In genomic region chr6:124767920-124768703, GRCm38 (mm10) we compare ENCODE assay signal across 7 mouse cellular contexts. TPM values are rescaled to one million over a fixed set of nuclear protein-coding genes. Genes with fewer than 3 reads are reported as not detected.
DNase-seq lines count a peak whose midpoint lies in the region; ATAC-seq and TF ChIP-seq lines count a peak whose summit lies in the region.

No protein-coding gene starts in this region.

- no peak for TF ChIP-seq POLR2A in lung, adult 2 months (IDR thresholded peaks at IDR 0.05; ENCODE audit: borderline replicate concordance, extremely low read depth, low read depth, low read length)

- no peak for TF ChIP-seq CTCF in lung, embryonic 14.5 days (IDR thresholded peaks at IDR 0.05; ENCODE audit: low read depth)
- no peak for TF ChIP-seq CTCF in lung, adult 2 months (IDR thresholded peaks at IDR 0.05; ENCODE audit: insufficient read depth, low read length)

- ATAC-seq in lung, embryonic 14.5 days (ENCODE audit: insufficient read depth): peak; percentile 28; the same call in 1 of the 2 replicates
- peak; percentile 11 for ATAC-seq in activated CD4-positive, CD25-positive, alpha-beta regulatory T cell, adult 4 months
- peak; percentile 41; the same call in 1 of the 2 replicates for ATAC-seq in embryonic facial prominence, embryonic 11.5 days (replicated peaks; ENCODE audit: insufficient number of reproducible peaks, low FRiP score, low TSS enrichment, low read depth)
- ATAC-seq in intestine, embryonic 14.5 days (replicated peaks; ENCODE audit: low FRiP score, low TSS enrichment, low read depth): 0 out of 2 replicates have a peak, but pooled peaks have one; percentile 9
- peak; percentile 24 for ATAC-seq in midbrain, embryonic 15.5 days (replicated peaks)

- H3K36me3 ChIP-seq in lung, embryonic 14.5 days (ENCODE audit: insufficient read depth): no peaks in the 10 kb centered on the region
- H3K36me3 ChIP-seq in embryonic facial prominence, embryonic 11.5 days (replicated peaks; ENCODE audit: control insufficient read depth, insufficient read depth, low read depth, low read length): no peaks in the 10 kb centered on the region
- no peaks in the 10 kb centered on the region for H3K36me3 ChIP-seq in intestine, embryonic 14.5 days (ENCODE audit: control insufficient read depth, insufficient read depth, low read length)
- H3K36me3 ChIP-seq in midbrain, embryonic 15.5 days (replicated peaks): no peaks in the 10 kb centered on the region

- DNase-seq in lung, embryonic 14.5 days: peak; percentile 31
- DNase-seq in lung, adult 2 months: no peak
- DNase-seq in embryonic facial prominence, embryonic 11.5 days (ENCODE audit: low spot score): no peak
- DNase-seq in intestine, embryonic 14.5 days (ENCODE audit: low spot score): no peak
- no peak for DNase-seq in urinary bladder, postnatal 14 days (ENCODE audit: low spot score)

- peak overlapping the region; percentile 81 for H3K4me2 ChIP-seq in lung, embryonic 14.5 days
- peak overlapping the region; percentile 88 for H3K4me2 ChIP-seq in embryonic facial prominence, embryonic 11.5 days (ENCODE audit: low read depth, low read length)
- H3K4me2 ChIP-seq in intestine, embryonic 14.5 days (ENCODE audit: low read length): peak overlapping the region; percentile 95
- H3K4me2 ChIP-seq in midbrain, embryonic 15.5 days: peak overlapping the region; percentile 81

- H3K9ac ChIP-seq in lung, embryonic 14.5 days: no peak overlapping the region
- no peak overlapping the region for H3K9ac ChIP-seq in embryonic facial prominence, embryonic 11.5 days (replicated peaks; ENCODE audit: low read length)
- no peak overlapping the region; the same call in 1 of the 2 replicates for H3K9ac ChIP-seq in intestine, embryonic 14.5 days (ENCODE audit: low read length)
- H3K9ac ChIP-seq in midbrain, embryonic 15.5 days: peak overlapping the region; percentile 60; the same call in 1 of the 2 replicates

- no peaks in the 10 kb centered on the region for H3K9me3 ChIP-seq in lung, embryonic 14.5 days (ENCODE audit: low read depth, low read length)
- H3K9me3 ChIP-seq in embryonic facial prominence, embryonic 11.5 days (replicated peaks; ENCODE audit: control insufficient read depth, low read length): no peaks in the 10 kb centered on the region
- H3K9me3 ChIP-seq in intestine, embryonic 14.5 days (ENCODE audit: control insufficient read depth, low read length): no peaks in the 10 kb centered on the region
- H3K9me3 ChIP-seq in midbrain, embryonic 15.5 days: no peaks in the 10 kb centered on the region

- WGBS in lung, embryonic 14.5 days: 24% methylated on average over 19 of the region's 19 CpGs
- 42% methylated on average over 19 of the region's 19 CpGs for WGBS in lung, adult 2 months
- WGBS in embryonic facial prominence, embryonic 11.5 days: 25% methylated on average over 19 of the region's 19 CpGs
- 30% methylated on average over 19 of the region's 19 CpGs for WGBS in intestine, embryonic 14.5 days
- 21% methylated on average over 17 of the region's 19 CpGs for WGBS in midbrain, embryonic 15.5 days

- 0 out of 2 replicates have a peak, but pooled peaks cover 3% of the 10 kb centered on the region for H3K4me1 ChIP-seq in lung, embryonic 14.5 days (ENCODE audit: insufficient read depth)
- H3K4me1 ChIP-seq in lung, adult 2 months (ENCODE audit: control insufficient read depth, insufficient read depth, low read length): no peaks in the 10 kb centered on the region
- H3K4me1 ChIP-seq in embryonic facial prominence, embryonic 11.5 days (ENCODE audit: control insufficient read depth, insufficient read depth, low read length): peaks cover 4% of the 10 kb centered on the region
- peaks cover 8% of the 10 kb centered on the region for H3K4me1 ChIP-seq in intestine, embryonic 14.5 days (replicated peaks; ENCODE audit: control insufficient read depth, insufficient read depth, low read length)
- peaks cover 27% of the 10 kb centered on the region for H3K4me1 ChIP-seq in midbrain, embryonic 15.5 days

- H3K27ac ChIP-seq in lung, embryonic 14.5 days (ENCODE audit: low read depth): no peak overlapping the region
- H3K27ac ChIP-seq in embryonic facial prominence, embryonic 11.5 days (replicated peaks; ENCODE audit: low read depth, low read length): no peak overlapping the region
- no peak overlapping the region for H3K27ac ChIP-seq in intestine, embryonic 14.5 days (ENCODE audit: low read depth)
- peak overlapping the region; percentile 67 for H3K27ac ChIP-seq in midbrain, embryonic 15.5 days

- H3K4me3 ChIP-seq in lung, embryonic 14.5 days (ENCODE audit: low read depth, low read length): peak overlapping the region; percentile 51
- no peak overlapping the region for H3K4me3 ChIP-seq in lung, adult 2 months (replicated peaks; ENCODE audit: extremely low read depth, low read depth, low read length)
- peak overlapping the region; percentile 9; the same call in 1 of the 2 replicates for H3K4me3 ChIP-seq in embryonic facial prominence, embryonic 11.5 days (ENCODE audit: low read depth, low read length)
- H3K4me3 ChIP-seq in intestine, embryonic 14.5 days (ENCODE audit: low read depth, low read length): peak overlapping the region; percentile 49; the same call in 1 of the 2 replicates
- H3K4me3 ChIP-seq in midbrain, embryonic 15.5 days: peak overlapping the region; percentile 47

- H3K27me3 ChIP-seq in lung, embryonic 14.5 days (ENCODE audit: insufficient read depth, low read length): no peaks in the 10 kb centered on the region
- H3K27me3 ChIP-seq in embryonic facial prominence, embryonic 11.5 days (ENCODE audit: control insufficient read depth, insufficient read depth, low read length): peaks cover 3% of the 10 kb centered on the region; the same call in 1 of the 2 replicates
- H3K27me3 ChIP-seq in intestine, embryonic 14.5 days (replicated peaks; ENCODE audit: control insufficient read depth, insufficient read depth, low read length): 0 out of 2 replicates have a peak, but pooled peaks cover 3% of the 10 kb centered on the region
- H3K27me3 ChIP-seq in midbrain, embryonic 15.5 days (replicated peaks): 0 out of 2 replicates have a peak, but pooled peaks cover 2% of the 10 kb centered on the region

RNA-seq across cellular contexts. Expression of gene Eno2, which starts 1.4 kb away (rescaled TPM):
- 2.2 and 4.1 TPM in 2 replicates for polyA plus RNA-seq in lung, embryonic 14.5 days (2014; fragmentation: Nextera tagmentation; extraction: Ambion mirVana)
- polyA plus RNA-seq in lung, adult 2 months (2012; rRNA removed): 3.3 and 3.8 TPM in 2 replicates
- polyA plus RNA-seq in activated CD4-positive, CD25-positive, alpha-beta regulatory T cell, adult 4 months (2017; shearing (Covaris generic)): 1 to 10 TPM; 4.4 to 4.7 TPM
- 4.3 and 4.5 TPM in 2 replicates for polyA plus RNA-seq in embryonic facial prominence, embryonic 11.5 days (2014; fragmentation: Nextera tagmentation; extraction: Ambion mirVana)
- polyA plus RNA-seq in intestine, embryonic 14.5 days (2014; fragmentation: Nextera tagmentation; extraction: Ambion mirVana): 7.6 and 8.0 TPM in 2 replicates
- 89.2 and 90.8 TPM in 2 replicates for polyA plus RNA-seq in midbrain, embryonic 15.5 days (2015; fragmentation: Nextera tagmentation; extraction: Ambion mirVana)

RNA-seq across cellular contexts. Expression of gene Lrrc23, which starts 11.4 kb away (rescaled TPM):
- 0.17 and 0.58 TPM in 2 replicates for polyA plus RNA-seq in lung, embryonic 14.5 days (2014; fragmentation: Nextera tagmentation; extraction: Ambion mirVana)
- polyA plus RNA-seq in lung, adult 2 months (2012; rRNA removed): 26.2 and 35.8 TPM in 2 replicates
- polyA plus RNA-seq in activated CD4-positive, CD25-positive, alpha-beta regulatory T cell, adult 4 months (2017; shearing (Covaris generic)): under 1 TPM; 0.61 to 0.73 TPM
- polyA plus RNA-seq in embryonic facial prominence, embryonic 11.5 days (2014; fragmentation: Nextera tagmentation; extraction: Ambion mirVana): 0.29 and 0.97 TPM in 2 replicates
- polyA plus RNA-seq in intestine, embryonic 14.5 days (2014; fragmentation: Nextera tagmentation; extraction: Ambion mirVana): 0.45 and 0.47 TPM in 2 replicates
- polyA plus RNA-seq in midbrain, embryonic 15.5 days (2015; fragmentation: Nextera tagmentation; extraction: Ambion mirVana): 4.8 and 6.7 TPM in 2 replicates

RNA-seq across cellular contexts. Expression of gene Atn1, which starts 11.8 kb away (rescaled TPM):
- 13.1 and 15.1 TPM in 2 replicates for polyA plus RNA-seq in lung, embryonic 14.5 days (2014; fragmentation: Nextera tagmentation; extraction: Ambion mirVana)
- polyA plus RNA-seq in lung, adult 2 months (2012; rRNA removed): 52.0 and 64.6 TPM in 2 replicates
- 1 to 10 TPM; 3.3 to 5.7 TPM for polyA plus RNA-seq in activated CD4-positive, CD25-positive, alpha-beta regulatory T cell, adult 4 months (2017; shearing (Covaris generic))
- polyA plus RNA-seq in embryonic facial prominence, embryonic 11.5 days (2014; fragmentation: Nextera tagmentation; extraction: Ambion mirVana): 9.0 and 9.6 TPM in 2 replicates
- 12.1 TPM in 2 replicates for polyA plus RNA-seq in intestine, embryonic 14.5 days (2014; fragmentation: Nextera tagmentation; extraction: Ambion mirVana)
- polyA plus RNA-seq in midbrain, embryonic 15.5 days (2015; fragmentation: Nextera tagmentation; extraction: Ambion mirVana): 32.7 and 34.3 TPM in 2 replicates

RNA-seq across cellular contexts. Expression of gene Gm45234, which starts 12.3 kb away (rescaled TPM):
- polyA plus RNA-seq in lung, embryonic 14.5 days (2014; fragmentation: Nextera tagmentation; extraction: Ambion mirVana): not detected in 2 replicates
- 0.08 TPM in 1 of 2 replicates, not detected in the other for polyA plus RNA-seq in lung, adult 2 months (2012; rRNA removed)
- polyA plus RNA-seq in activated CD4-positive, CD25-positive, alpha-beta regulatory T cell, adult 4 months (2017; shearing (Covaris generic)): not detected
- polyA plus RNA-seq in embryonic facial prominence, embryonic 11.5 days (2014; fragmentation: Nextera tagmentation; extraction: Ambion mirVana): not detected in 2 replicates
- polyA plus RNA-seq in intestine, embryonic 14.5 days (2014; fragmentation: Nextera tagmentation; extraction: Ambion mirVana): not detected in 2 replicates
- not detected in 2 replicates for polyA plus RNA-seq in midbrain, embryonic 15.5 days (2015; fragmentation: Nextera tagmentation; extraction: Ambion mirVana)

RNA-seq across cellular contexts. Expression of gene Grcc10, which starts 26.9 kb away (rescaled TPM):
- 429 and 440 TPM in 2 replicates for polyA plus RNA-seq in lung, embryonic 14.5 days (2014; fragmentation: Nextera tagmentation; extraction: Ambion mirVana)
- 222 and 226 TPM in 2 replicates for polyA plus RNA-seq in lung, adult 2 months (2012; rRNA removed)
- 100 to 1,000 TPM; 529 to 630 TPM for polyA plus RNA-seq in activated CD4-positive, CD25-positive, alpha-beta regulatory T cell, adult 4 months (2017; shearing (Covaris generic))
- polyA plus RNA-seq in embryonic facial prominence, embryonic 11.5 days (2014; fragmentation: Nextera tagmentation; extraction: Ambion mirVana): 518 and 553 TPM in 2 replicates
- 440 and 466 TPM in 2 replicates for polyA plus RNA-seq in intestine, embryonic 14.5 days (2014; fragmentation: Nextera tagmentation; extraction: Ambion mirVana)
- 668 and 674 TPM in 2 replicates for polyA plus RNA-seq in midbrain, embryonic 15.5 days (2015; fragmentation: Nextera tagmentation; extraction: Ambion mirVana)

Comparison
In these comparisons a context has a peak if more than half of its experiments do, and no peak if none do; other contexts are left out.
1. RNA of gene Eno2, which starts 1.4 kb away (polyA plus RNA-seq): 89.2 to 90.8 TPM in midbrain, embryonic 15.5 days; 7.6 to 8.0 TPM in intestine, embryonic 14.5 days, 4.4 to 4.7 TPM in activated CD4-positive, CD25-positive, alpha-beta regulatory T cell, adult 4 months, 4.3 to 4.5 TPM in embryonic facial prominence, embryonic 11.5 days, 2.2 to 4.1 TPM in lung, embryonic 14.5 days and 3.3 to 3.8 TPM in lung, adult 2 months; every median in the first group is over 10 times any median in the second.
2. Peak in every context shown above with its lines, with median percentiles within 50 percentile points of each other: ATAC-seq and H3K4me2 ChIP-seq.